Comparison of ENCODE assay signal across 8 mouse cellular contexts in genomic region chr12:113222748-113223147, GRCm38 (mm10). TPM values are rescaled to one million over a fixed set of nuclear protein-coding genes. Genes with fewer than 3 reads are reported as not detected.
DNase-seq lines count a peak whose midpoint lies in the region; ATAC-seq and TF ChIP-seq lines count a peak whose summit lies in the region.

No protein-coding gene starts in this region.

- H3K4me1 ChIP-seq in embryonic facial prominence, embryonic 12.5 days, result no peaks in the 10 kb centered on the region
- no peaks in the 10 kb centered on the region for H3K4me1 ChIP-seq in lung, embryonic 14.5 days (ENCODE audit: insufficient read depth)
- H3K4me1 ChIP-seq in neural tube, embryonic 15.5 days, result 0 out of 2 replicates have a peak, but pooled peaks cover 5% of the 10 kb centered on the region

- H3K27me3 ChIP-seq in embryonic facial prominence, embryonic 12.5 days, result no peaks in the 10 kb centered on the region
- H3K27me3 ChIP-seq in lung, embryonic 14.5 days (ENCODE audit: insufficient read depth, low read length), result no peaks in the 10 kb centered on the region
- H3K27me3 ChIP-seq in neural tube, embryonic 15.5 days (replicated peaks), result no peaks in the 10 kb centered on the region

- no peak overlapping the region for H3K4me2 ChIP-seq in embryonic facial prominence, embryonic 12.5 days (replicated peaks)
- H3K4me2 ChIP-seq in lung, embryonic 14.5 days, result no peak overlapping the region
- H3K4me2 ChIP-seq in neural tube, embryonic 15.5 days, result no peak overlapping the region

- no peaks in the 10 kb centered on the region for H3K36me3 ChIP-seq in embryonic facial prominence, embryonic 12.5 days
- no peaks in the 10 kb centered on the region for H3K36me3 ChIP-seq in lung, embryonic 14.5 days (ENCODE audit: insufficient read depth)
- no peaks in the 10 kb centered on the region for H3K36me3 ChIP-seq in neural tube, embryonic 15.5 days

- 0 out of 2 replicates have a peak, but pooled peaks have one; percentile 8 for ATAC-seq in embryonic facial prominence, embryonic 12.5 days (ENCODE audit: insufficient number of reproducible peaks, insufficient read depth, low FRiP score, low TSS enrichment)
- peak; percentile 50; the same call in 1 of the 2 replicates for ATAC-seq in lung, embryonic 14.5 days (ENCODE audit: insufficient read depth)
- ATAC-seq in neural tube, embryonic 15.5 days (ENCODE audit: low FRiP score), result peak; percentile 60

- intact Hi-C loops in heart, postnatal 10 days (cut with DNase I), result loop anchor here (1.0 to 5.0 kb wide), 2 partner anchors 263 to 355 kb away; no protein-coding TSS in a partner anchor

- peak; percentile 34 for DNase-seq in 3134 (ENCODE audit: extremely low read depth, insufficient read length, low spot score)
- peak; percentile 84 for DNase-seq in ES-CJ7 (ENCODE audit: low read depth, low spot score)
- DNase-seq in heart, postnatal 10 days, result peak; percentile 56 to 65
- peak; percentile 28 to 81 for DNase-seq in kidney, postnatal 36 days
- peak; percentile 77 for DNase-seq in lung, embryonic 14.5 days
- DNase-seq in thymus, postnatal 25 days, result peak; percentile 76

- TF ChIP-seq CTCF in lung, embryonic 14.5 days (IDR thresholded peaks at IDR 0.05; ENCODE audit: low read depth), result peak; percentile 72

- H3K4me3 ChIP-seq in embryonic facial prominence, embryonic 12.5 days, result no peak overlapping the region
- H3K4me3 ChIP-seq in lung, embryonic 14.5 days (ENCODE audit: low read depth, low read length), result no peak overlapping the region
- H3K4me3 ChIP-seq in neural tube, embryonic 15.5 days (replicated peaks), result no peak overlapping the region

- 35% methylated on average over 6 of the region's 6 CpGs for WGBS in embryonic facial prominence, embryonic 12.5 days
- 16% methylated on average over 6 of the region's 6 CpGs for WGBS in lung, embryonic 14.5 days
- 34% methylated on average over 6 of the region's 6 CpGs for WGBS in neural tube, embryonic 15.5 days

- H3K9ac ChIP-seq in embryonic facial prominence, embryonic 12.5 days, result no peak overlapping the region
- no peak overlapping the region for H3K9ac ChIP-seq in lung, embryonic 14.5 days
- H3K9ac ChIP-seq in neural tube, embryonic 15.5 days (replicated peaks), result no peak overlapping the region

- H3K9me3 ChIP-seq in embryonic facial prominence, embryonic 12.5 days, result 0 out of 2 replicates have a peak, but pooled peaks cover 4% of the 10 kb centered on the region
- no peaks in the 10 kb centered on the region for H3K9me3 ChIP-seq in lung, embryonic 14.5 days (ENCODE audit: low read depth, low read length)
- H3K9me3 ChIP-seq in neural tube, embryonic 15.5 days (replicated peaks), result no peaks in the 10 kb centered on the region

- H3K27ac ChIP-seq in embryonic facial prominence, embryonic 12.5 days, result no peak overlapping the region
- H3K27ac ChIP-seq in lung, embryonic 14.5 days (ENCODE audit: low read depth), result no peak overlapping the region
- H3K27ac ChIP-seq in neural tube, embryonic 15.5 days (replicated peaks), result no peak overlapping the region

RNA-seq across cellular contexts. Expression of gene Tmem121, which starts 37.0 kb away (rescaled TPM):
- 17.4 and 20.4 TPM in 2 replicates for polyA plus RNA-seq in embryonic facial prominence, embryonic 12.5 days (2016; fragmentation: Nextera tagmentation; extraction: Ambion mirVana)
- total RNA-seq in heart, postnatal 10 days (2021), result under 1 TPM; 0.43 to 0.97 TPM
- 4.3 and 6.1 TPM in 2 replicates for polyA plus RNA-seq in lung, embryonic 14.5 days (2014; fragmentation: Nextera tagmentation; extraction: Ambion mirVana)
- polyA plus RNA-seq in neural tube, embryonic 15.5 days (2015; fragmentation: Nextera tagmentation; extraction: Ambion mirVana), result 47.2 and 52.2 TPM in 2 replicates

Comparison
In these comparisons a context has a peak if more than half of its experiments do, and no peak if none do; other contexts are left out.
1. DNase-seq: peak in every context shown above with its lines; median percentile 84 in ES-CJ7; 77 in lung, embryonic 14.5 days; 76 in thymus, postnatal 25 days; 60 in heart, postnatal 10 days; 54 in kidney, postnatal 36 days; 34 in 3134.
2. ATAC-seq: peak in every context shown above with its lines; median percentile 60 in neural tube, embryonic 15.5 days; 50 in lung, embryonic 14.5 days; 8 in embryonic facial prominence, embryonic 12.5 days.